Mouse (Mus musculus) heart, adult 8-10 months (tissue): Measurements from ENCODE around the gene Cavin1. TPM values are rescaled to one million over a fixed set of nuclear protein-coding genes. Genes with fewer than 3 reads are reported as not detected.
A peak's percentile ranks its signal among the peaks of the same experiment; 100 is the strongest.

Experiments used
- DNase-seq: peaks from one replicate; pipeline ENCODE4 v3.0.0; 2022; ENCODE audit warnings: low spot score
- total RNA-seq, 4 experiments: library from RNA; stranded (reverse); gene quantifications; 2 replicates each; pipeline ENCODE4 v1.2.4; 2022

Gene Cavin1
- total RNA-seq, 4 experiments from 2014 or later, result 190 to 247 (median 212) TPM

DNA sequence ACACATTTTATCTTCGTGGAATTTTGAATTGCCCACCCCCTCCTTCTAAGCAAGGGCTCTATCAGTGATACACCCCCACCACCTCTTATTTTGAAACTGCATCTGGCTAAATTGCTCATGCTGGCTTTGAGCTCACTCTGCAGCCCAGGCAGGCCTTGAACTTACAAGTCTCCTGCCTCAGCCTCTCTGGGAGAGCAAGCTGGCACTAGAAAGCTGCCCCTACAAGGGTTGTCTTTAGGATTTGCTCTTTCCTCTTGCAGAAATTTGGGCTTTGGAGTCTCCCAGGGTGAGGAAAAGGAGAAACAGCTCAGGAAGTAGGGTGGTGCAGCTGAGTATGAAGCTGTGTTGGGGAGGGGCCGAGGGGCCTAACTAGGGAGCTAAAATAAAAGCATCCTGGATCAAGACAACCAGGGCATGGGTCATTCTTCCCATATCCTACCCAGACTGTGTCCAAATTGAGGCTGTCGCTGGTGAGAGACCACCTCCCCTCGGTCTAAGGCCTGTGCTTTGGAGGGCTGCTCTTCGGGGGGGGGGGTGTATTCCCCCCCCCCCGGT, 12.7 kb downstream of the Cavin1 start:
- DNase-seq, result no peak

- DNase-seq, result peak; percentile 95
These were observed 13.4 kb downstream of the Cavin1 start for GRCm38 (mm10) chr11:100957244-100957643.

- DNase-seq, result no peak
These were observed 21.1 kb downstream of the Cavin1 start for GRCm38 (mm10) chr11:100949540-100949939.

GRCm38 (mm10) chr11:100948317-100948716, 22.4 kb downstream of the Cavin1 start:
- no peak for DNase-seq

DNA sequence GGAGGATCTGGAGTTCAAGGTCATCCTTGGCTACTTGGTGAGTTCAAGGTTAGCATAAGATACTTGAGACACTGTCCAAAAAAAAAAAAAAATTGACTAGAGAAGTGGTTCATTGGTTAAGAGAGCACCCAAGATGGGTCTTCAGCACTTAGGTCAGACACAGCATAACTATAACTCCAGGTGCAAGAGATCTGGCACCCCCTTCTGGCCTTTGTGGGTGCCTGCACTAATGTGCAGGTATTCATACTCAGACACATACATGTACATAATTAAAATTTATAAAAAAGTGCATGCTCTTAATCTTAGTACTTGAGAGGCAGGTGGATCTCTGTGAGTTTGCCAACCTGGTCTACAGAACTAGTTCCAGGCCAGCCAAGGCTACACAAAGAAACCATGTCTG, 23.1 kb downstream of the Cavin1 start:
- DNase-seq, result no peak

DNA sequence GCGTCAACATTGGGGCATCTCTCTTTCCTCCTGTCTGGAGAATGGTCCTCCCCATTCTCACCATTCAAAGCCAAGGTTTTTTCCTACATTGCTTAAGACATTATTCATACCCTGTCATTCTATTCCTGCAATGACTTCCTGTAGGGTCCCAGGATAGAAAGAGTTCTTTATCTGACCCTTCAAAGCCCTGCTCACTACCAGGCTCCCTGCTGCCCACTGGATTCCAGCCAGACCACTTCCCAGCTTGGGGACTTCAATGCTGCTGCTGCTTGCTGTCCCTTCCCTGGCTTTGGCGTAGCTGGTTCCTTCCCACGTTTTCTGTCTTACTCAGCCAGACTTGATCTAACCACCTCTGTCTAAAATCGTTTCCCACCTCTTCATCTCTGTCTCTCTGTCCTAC, 23.8 kb downstream of the Cavin1 start:
- no peak for DNase-seq

- no peak for DNase-seq
These were observed 28.3 kb downstream of the Cavin1 start for GRCm38 (mm10) chr11:100942388-100942787.

GRCm38 (mm10) chr11:100939512-100940151, 31.1 kb downstream of the Cavin1 start, which contains the start of gene Stat3:
TSS of gene Stat3 (minus strand) at chr11:100939540.
- peak; percentile 100 for DNase-seq

GRCm38 (mm10) chr11:100938711-100939511, 31.8 kb downstream of the Cavin1 start:
- DNase-seq, result no peak

DNA sequence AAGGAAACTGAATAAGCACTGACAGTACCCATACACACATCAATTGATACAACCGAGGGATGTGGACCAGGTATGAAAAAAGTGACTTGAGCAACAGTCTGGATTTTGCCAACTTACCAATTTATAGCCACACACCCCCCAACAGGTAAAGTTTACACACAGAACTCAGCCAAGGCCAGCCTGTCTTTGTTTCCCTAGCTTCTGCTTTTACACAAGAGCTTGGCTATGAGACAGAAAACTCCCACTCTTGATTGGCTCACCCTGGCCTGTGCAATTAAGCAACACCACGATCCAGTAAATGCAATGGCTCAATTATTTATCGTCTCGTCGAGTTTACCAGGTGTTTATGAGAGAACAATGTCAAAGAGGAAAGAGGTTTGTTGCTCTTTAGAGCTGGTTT, 32.6 kb downstream of the Cavin1 start:
- DNase-seq, result peak; percentile 73

DNA sequence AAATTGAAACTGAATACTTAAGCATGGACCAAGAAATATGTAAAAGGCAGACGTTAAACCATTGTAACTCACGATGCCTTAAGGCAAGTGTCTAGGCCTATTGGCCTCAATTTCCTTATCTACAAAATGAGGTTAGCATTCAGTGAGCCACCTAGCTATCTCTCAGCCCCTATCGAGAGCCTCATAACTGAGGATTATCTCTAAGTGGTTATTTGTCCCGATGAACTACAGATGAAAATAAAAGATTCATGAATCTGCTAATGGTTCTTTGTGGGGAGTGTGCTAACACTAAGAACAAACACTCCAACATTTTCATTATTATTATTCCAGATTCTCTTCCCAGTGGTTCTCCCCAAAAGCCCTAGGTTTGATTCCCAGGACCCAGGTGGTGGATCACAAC, 33.4 kb downstream of the Cavin1 start:
- DNase-seq, result no peak

DNA sequence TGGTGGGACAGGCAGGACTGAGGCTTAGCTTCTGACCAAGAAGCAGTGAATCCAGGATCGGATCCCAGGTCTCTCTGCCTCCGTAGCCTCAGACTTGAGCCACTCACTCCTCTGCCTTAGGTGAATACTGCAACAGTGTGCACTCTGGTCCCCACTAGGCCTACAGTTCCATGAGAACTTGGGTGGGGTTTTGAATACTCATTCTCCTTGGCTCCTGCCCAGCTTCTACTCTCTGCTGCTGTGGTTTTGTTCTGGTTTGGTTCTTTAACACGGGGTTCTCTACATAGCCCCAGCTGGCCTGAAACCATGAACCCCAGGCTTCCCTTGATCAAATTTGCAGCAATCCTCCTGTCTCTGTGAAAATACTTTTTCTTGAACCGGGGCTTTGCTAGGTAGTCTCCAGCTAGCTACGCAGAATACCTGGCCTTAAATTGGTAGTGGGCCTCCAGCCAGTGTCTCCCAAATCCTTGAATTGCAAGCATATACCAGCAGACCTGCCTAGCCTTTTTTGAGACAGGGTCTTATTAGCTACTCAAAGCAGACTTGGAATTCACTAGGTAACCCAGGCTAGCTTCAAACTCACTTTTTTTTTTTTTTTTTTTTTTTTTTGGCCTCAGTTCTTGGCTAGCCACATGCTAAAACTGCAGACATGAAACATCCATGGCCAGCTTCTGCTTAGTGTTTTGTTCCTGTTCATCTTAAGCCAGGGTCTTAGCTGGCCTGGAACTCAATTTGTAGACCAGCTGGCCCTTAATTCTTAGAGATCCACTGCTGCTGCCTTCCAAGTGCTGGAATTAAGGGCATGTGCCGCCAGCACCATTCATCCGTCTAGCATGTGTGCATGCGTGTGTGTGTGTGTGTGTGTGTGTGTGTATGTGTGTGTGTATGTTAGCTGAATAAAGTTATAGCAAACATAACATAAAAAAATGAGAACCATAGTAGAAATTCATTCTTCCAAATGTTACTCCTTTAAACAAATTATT, 35.0 kb downstream of the Cavin1 start:
- peak; percentile 53 for DNase-seq

DNA sequence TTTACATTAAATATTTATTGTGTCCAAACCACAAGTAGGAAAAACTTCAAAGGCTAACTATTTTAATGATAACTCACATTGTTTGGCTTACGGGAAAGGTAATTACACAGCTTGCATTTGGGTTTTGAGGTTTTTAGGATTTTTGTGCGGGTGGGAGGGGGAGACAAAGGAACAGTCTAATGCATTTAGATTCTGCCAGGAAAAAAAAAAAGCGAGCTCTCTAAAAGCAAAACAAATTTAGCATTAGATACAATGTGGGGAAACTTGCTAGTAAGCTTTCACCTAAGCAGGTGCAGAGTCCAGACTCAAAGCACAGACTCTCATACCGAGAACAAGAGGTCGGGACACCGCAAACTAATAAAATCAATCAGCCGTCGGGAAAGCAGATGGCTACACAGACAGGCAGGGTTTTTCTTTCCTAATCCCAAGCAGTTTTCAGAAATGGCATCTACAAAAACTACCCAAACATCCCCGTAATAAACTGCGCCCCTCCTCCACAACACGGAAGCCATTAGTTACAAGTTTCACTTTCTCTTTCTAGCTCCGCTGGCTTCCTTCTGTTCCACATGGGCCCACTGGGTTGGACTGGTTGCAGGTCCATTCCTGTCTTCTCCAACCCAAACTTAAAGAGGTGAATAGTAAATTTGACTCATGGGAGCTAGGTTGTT, 39.3 kb downstream of the Cavin1 start:
- peak; percentile 76 for DNase-seq

DNA sequence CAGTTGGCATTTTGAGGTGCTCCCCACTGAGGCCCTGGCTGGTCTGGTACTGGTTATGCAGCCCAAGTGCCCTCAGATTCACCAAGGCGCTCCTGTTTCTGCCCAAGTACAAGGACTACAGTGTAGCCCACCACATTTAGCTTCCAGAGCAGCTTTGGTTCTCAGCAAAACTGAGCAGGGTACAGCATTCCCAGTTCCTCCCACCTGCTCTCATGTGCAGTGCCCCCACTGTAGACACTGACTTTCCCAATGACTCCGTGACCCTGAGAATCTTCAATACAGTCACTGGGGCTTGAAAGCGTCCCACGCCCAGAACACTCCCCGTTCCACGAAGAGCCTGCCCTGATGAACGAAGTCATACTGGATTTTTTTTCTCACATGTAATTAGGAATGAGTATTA, 40.1 kb downstream of the Cavin1 start:
- DNase-seq, result no peak

GRCm38 (mm10) chr11:100927386-100927785, 43.3 kb downstream of the Cavin1 start:
- DNase-seq, result no peak

- no peak for DNase-seq
These were observed 46.2 kb downstream of the Cavin1 start for GRCm38 (mm10) chr11:100924386-100924919.

DNA sequence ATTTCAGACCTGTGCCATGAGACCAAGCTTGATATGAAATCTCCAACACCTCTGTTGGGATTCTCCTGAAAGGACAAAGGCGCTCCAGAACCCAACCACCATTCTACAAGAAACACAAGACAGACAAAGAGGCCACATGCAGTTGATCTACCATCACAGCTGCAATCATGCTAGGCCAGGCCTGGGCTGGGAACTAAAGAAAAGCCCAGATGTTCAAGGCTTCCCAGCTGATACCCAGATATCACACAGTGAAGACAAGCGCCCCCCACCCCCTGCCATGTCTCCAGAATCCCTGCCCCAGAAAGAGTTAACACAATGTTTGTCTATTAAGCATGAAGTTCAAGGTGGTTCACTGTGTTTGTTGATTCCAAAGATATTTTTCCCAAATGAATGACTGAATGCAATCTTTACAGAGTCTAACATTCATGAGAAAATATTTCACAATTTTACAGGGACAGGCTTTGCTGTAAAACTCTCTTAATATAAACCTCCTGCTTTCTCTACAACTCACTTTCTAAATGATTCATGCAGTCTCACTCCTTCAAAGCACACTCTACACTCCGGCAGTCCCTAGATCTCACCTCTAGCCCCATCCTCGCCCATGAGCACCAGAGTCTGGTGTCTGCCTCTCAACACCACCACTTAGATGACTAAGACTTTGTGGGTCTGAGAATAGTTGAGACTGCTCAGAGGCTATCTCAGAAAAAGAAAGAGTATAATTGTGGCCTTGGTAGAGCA, 49.6 kb downstream of the Cavin1 start:
- DNase-seq, result no peak

DNA sequence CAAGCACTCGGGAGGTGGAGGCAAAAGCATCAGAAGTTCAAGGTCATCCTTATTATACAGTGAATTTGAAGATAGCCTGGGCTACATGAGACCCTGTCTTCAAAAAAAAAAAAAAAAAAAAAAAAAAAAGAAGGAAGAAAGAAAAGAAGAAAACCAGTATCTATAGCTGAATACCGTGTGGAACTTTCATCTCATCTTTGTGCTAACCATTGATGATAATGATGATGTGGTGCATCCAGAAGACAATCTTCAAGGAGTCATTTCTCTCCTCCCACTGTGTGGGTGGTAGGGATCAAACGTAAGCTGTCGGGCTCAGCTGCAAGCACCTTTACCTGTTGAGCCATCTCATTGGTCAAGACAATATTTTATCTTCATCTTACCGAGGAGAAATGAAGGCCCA, 52.7 kb downstream of the Cavin1 start:
- DNase-seq, result no peak

DNA sequence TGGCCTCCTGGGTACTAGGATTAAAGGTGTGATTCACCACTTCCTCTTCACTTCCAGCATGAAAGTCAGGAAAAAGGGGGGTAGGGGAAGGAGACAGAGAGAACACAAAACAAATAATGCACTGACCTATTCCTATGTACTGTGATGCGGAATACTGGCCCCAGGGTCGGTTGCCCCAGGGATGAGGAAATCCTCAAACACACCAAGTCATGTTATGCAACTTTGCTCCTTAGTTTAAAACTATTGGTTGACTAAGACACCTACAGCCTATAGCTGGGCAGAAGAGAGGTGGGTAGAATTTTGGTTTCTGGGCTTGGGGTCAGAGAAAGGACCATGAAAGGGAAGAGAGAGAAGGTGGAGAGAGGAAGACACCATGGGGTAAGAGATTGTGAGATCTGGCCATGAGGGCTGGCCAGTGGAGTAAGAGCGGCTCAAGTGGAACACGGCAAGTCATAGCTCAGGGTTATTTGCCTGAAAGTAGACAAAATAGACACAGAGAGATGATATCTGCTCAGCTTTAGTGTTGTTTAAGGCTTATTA, 54.2 kb downstream of the Cavin1 start:
- DNase-seq, result no peak

GRCm38 (mm10) chr11:100915063-100915462, 55.6 kb downstream of the Cavin1 start:
- no peak for DNase-seq
